Mouse (Mus musculus): ENCODE measurements around the gene Gm28048. TPM values are rescaled to one million over a fixed set of nuclear protein-coding genes. Genes with fewer than 3 reads are reported as not detected.

Gm28048 gene
- total RNA-seq, 2 experiments from 2014 or later, result 3.2 to 3.6 TPM

- intact Hi-C loops (cut with DNase I; ENCODE audit: low total_unique reads), result no loop called here
- no peak for DNase-seq
Observed at GRCm38 (mm10) chr11:22826051-22826450, 155.8 kb downstream of the Gm28048 start.

- intact Hi-C loops (cut with DNase I; ENCODE audit: low total_unique reads), result no loop called here
- DNase-seq, result no peak
Observed at GRCm38 (mm10) chr11:22825548-22825947, 156.3 kb downstream of the Gm28048 start.

GRCm38 (mm10) chr11:22824049-22824705 lies 157.7 kb downstream of the Gm28048 start:
- intact Hi-C loops (cut with DNase I; ENCODE audit: low total_unique reads), result no loop called here

GRCm38 (mm10) chr11:22821243-22821642 lies 160.6 kb downstream of the Gm28048 start:
- intact Hi-C loops (cut with DNase I; ENCODE audit: low total_unique reads), result no loop called here
- DNase-seq, result no peak

More at GRCm38 (mm10) chr11:22824049-22824705, 157.7 kb downstream of the Gm28048 start:
- DNase-seq, result peak; percentile 39

GRCm38 (mm10) chr11:22818371-22818770 lies 163.5 kb downstream of the Gm28048 start:
- intact Hi-C loops (cut with DNase I; ENCODE audit: low total_unique reads), result no loop called here
- DNase-seq, result no peak

- no peak for DNase-seq
- intact Hi-C loops (cut with DNase I; ENCODE audit: low total_unique reads), result no loop called here
Observed at GRCm38 (mm10) chr11:22815877-22816276, 166.0 kb downstream of the Gm28048 start.

GRCm38 (mm10) chr11:22815143-22815542 lies 166.7 kb downstream of the Gm28048 start:
- intact Hi-C loops (cut with DNase I; ENCODE audit: low total_unique reads), result no loop called here

GRCm38 (mm10) chr11:22813921-22814704 lies 167.8 kb downstream of the Gm28048 start:
- intact Hi-C loops (cut with DNase I; ENCODE audit: low total_unique reads), result no loop called here
- no peak for DNase-seq

More at GRCm38 (mm10) chr11:22815143-22815542, 166.7 kb downstream of the Gm28048 start:
- DNase-seq, result no peak

GRCm38 (mm10) chr11:22813427-22813826 lies 168.5 kb downstream of the Gm28048 start:
- DNase-seq, result no peak
- intact Hi-C loops (cut with DNase I; ENCODE audit: low total_unique reads), result no loop called here

GRCm38 (mm10) chr11:22811413-22811812 lies 170.5 kb downstream of the Gm28048 start:
- intact Hi-C loops (cut with DNase I; ENCODE audit: low total_unique reads), result no loop called here
- DNase-seq, result no peak

- intact Hi-C loops (cut with DNase I; ENCODE audit: low total_unique reads), result no loop called here
Observed at GRCm38 (mm10) chr11:22809465-22810096, 172.3 kb downstream of the Gm28048 start.

GRCm38 (mm10) chr11:22808040-22808439 lies 173.8 kb downstream of the Gm28048 start:
- intact Hi-C loops (cut with DNase I; ENCODE audit: low total_unique reads), result no loop called here
- no peak for DNase-seq

More at GRCm38 (mm10) chr11:22809465-22810096, 172.3 kb downstream of the Gm28048 start:
- no peak for DNase-seq

GRCm38 (mm10) chr11:22805171-22805570 lies 176.7 kb downstream of the Gm28048 start:
- DNase-seq, result no peak
- intact Hi-C loops (cut with DNase I; ENCODE audit: low total_unique reads), result no loop called here

GRCm38 (mm10) chr11:22799987-22800424 lies 181.9 kb downstream of the Gm28048 start:
- DNase-seq, result peak; percentile 14
- intact Hi-C loops (cut with DNase I; ENCODE audit: low total_unique reads), result no loop called here

- intact Hi-C loops (cut with DNase I; ENCODE audit: low total_unique reads), result no loop called here
- no peak for DNase-seq
Observed at GRCm38 (mm10) chr11:22798916-22799315, 183.0 kb downstream of the Gm28048 start.

- no peak for DNase-seq
- intact Hi-C loops (cut with DNase I; ENCODE audit: low total_unique reads), result no loop called here
Observed at GRCm38 (mm10) chr11:22794734-22795133, 187.2 kb downstream of the Gm28048 start.

- intact Hi-C loops (cut with DNase I; ENCODE audit: low total_unique reads), result no loop called here
- DNase-seq, result no peak
Observed at GRCm38 (mm10) chr11:22793881-22794203, 188.0 kb downstream of the Gm28048 start.

GRCm38 (mm10) chr11:22793176-22793880 lies 188.6 kb downstream of the Gm28048 start:
- DNase-seq, result no peak
- intact Hi-C loops (cut with DNase I; ENCODE audit: low total_unique reads), result no loop called here

GRCm38 (mm10) chr11:22792149-22792548 lies 189.7 kb downstream of the Gm28048 start:
- DNase-seq, result no peak
- intact Hi-C loops (cut with DNase I; ENCODE audit: low total_unique reads), result no loop called here

GRCm38 (mm10) chr11:22791726-22792125 lies 190.2 kb downstream of the Gm28048 start:
- no peak for DNase-seq
- intact Hi-C loops (cut with DNase I; ENCODE audit: low total_unique reads), result no loop called here

Measured in gastrocnemius, postnatal 14 days (tissue).